Mouse (Mus musculus): ENCODE results near the gene Rad23a.

DNA sequence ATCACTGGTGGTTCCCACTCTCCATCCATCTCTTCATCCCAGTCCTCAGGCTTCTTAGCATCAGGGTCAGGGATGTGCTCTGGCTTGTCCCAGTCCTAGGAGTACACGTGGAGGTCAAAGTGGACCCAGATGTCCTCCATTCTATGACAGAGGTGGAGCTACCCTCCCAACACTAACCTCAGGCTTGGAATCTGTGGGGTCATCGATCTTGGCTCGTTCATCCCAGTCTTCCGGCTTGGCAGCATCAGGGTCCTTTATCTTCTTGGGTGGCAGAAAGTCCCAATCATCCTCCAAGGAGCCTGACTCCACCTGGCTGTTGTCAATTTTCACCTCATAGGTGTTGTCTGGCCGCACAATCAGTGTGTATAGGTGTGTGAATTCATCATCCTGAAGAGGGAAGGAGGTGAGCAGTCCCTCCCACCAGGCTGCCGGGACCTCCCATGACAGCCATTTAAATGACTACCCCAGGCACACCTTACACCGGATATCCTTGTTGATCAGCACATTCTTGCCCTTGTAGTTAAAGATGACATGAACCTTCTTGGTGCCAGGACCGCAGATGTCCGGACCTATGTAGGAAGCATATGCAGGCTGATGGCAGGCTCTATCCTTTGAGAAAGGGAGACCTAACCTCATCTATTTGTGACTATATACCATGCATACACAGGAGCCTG, 4.1 kb upstream of the Rad23a start:
- TF ChIP-seq CTCF (IDR thresholded peaks at IDR 0.05; ENCODE audit: control insufficient read depth, insufficient read depth, insufficient read length) (no peak), MAX (IDR thresholded peaks at IDR 0.05) (no peak), USF1 (IDR thresholded peaks at IDR 0.05; ENCODE audit: low read depth) (no peak), MYOG (IDR thresholded peaks at IDR 0.05; ENCODE audit: control insufficient read depth, extremely low read depth, insufficient read length) (no peak), CEBPB (IDR thresholded peaks at IDR 0.05; ENCODE audit: low read depth) (no peak), MYOD1 (IDR thresholded peaks at IDR 0.05; ENCODE audit: control insufficient read depth, insufficient read length, low read depth) (no peak), FOSL1 (IDR thresholded peaks at IDR 0.05; ENCODE audit: insufficient read depth, low read length, poor library complexity, severe bottlenecking) (no peak)

Data from C2C12 (cell line).